Mouse (Mus musculus) intestine, embryonic 16.5 days (tissue): ENCODE results near the gene Ctsd. TPM values are rescaled to one million over a fixed set of nuclear protein-coding genes. Genes with fewer than 3 reads are reported as not detected.
A peak's percentile ranks its signal among the peaks of the same experiment; 100 is the strongest.

Experiments used
- ATAC-seq: fragments of 200-750 bp; cut with Nextera tagmentation; 2 replicates; pipeline ENCODE4 v1.8.0; 2017; ENCODE audit warnings: moderate TSS enrichment, moderate library complexity
- H3K27ac ChIP-seq: fragments of 300-500 bp; sonication (generic); 2 replicates; pipeline ENCODE4 v1.5.1; 2014; ENCODE audit warnings: mild to moderate bottlenecking, low read length
- H3K27me3 ChIP-seq: fragments of 300-500 bp; sonication (generic); replicated peaks from 2 replicates; pipeline ENCODE4 v1.6.1; 2014; ENCODE audit warnings: low read length, control low read depth, mixed read lengths; ENCODE audit not compliant: control insufficient read depth, insufficient read depth
- H3K36me3 ChIP-seq: fragments of 300-500 bp; sonication (generic); 2 replicates; pipeline ENCODE4 v1.6.1; 2014; ENCODE audit warnings: low read length, control low read depth; ENCODE audit not compliant: control insufficient read depth, insufficient read depth
- H3K4me1 ChIP-seq: fragments of 300-500 bp; sonication (generic); 2 replicates; pipeline ENCODE4 v1.6.1; 2014; ENCODE audit warnings: low read length, control low read depth, mixed read lengths; ENCODE audit not compliant: control insufficient read depth, insufficient read depth
- H3K4me2 ChIP-seq: fragments of 300-500 bp; sonication (generic); 2 replicates; pipeline ENCODE4 v1.6.1; 2014; ENCODE audit warnings: low read depth, low read length, control low read depth
- H3K4me3 ChIP-seq: fragments of 300-500 bp; sonication (generic); 2 replicates; pipeline ENCODE4 v1.5.1; 2014; ENCODE audit warnings: mild to moderate bottlenecking, low read length
- H3K9ac ChIP-seq: fragments of 300-500 bp; sonication (generic); 2 replicates; pipeline ENCODE4 v1.6.1; 2014; ENCODE audit warnings: low read depth, low read length
- H3K9me3 ChIP-seq: fragments of 300-500 bp; sonication (generic); 2 replicates; pipeline ENCODE4 v1.6.1; 2016; ENCODE audit warnings: low read length, control low read depth; ENCODE audit not compliant: control insufficient read depth
- WGBS: fragments of 180-500 bp; shearing (Covaris S2); extraction: QIAGEN DNeasy Blood & Tissue Kit; methylation state at CpG from one replicate; pipeline ENCODE4 v1.1.7; 2014; 5-methylcytosine and 5-hydroxymethylcytosine counted together
- polyA plus RNA-seq: library from polyadenylated mRNA; unstranded; fragments of >200 nt; fragmentation: Nextera tagmentation; extraction: Ambion mirVana; gene quantifications from 2 replicates; pipeline ENCODE4 v1.2.1, GENCODE M21; 2015

The Ctsd gene
- polyA plus RNA-seq, 1 experiment from 2014 or later: 395 TPM

- ATAC-seq: peak; percentile 59
- 52% methylated on average over 8 of the region's 8 CpGs for WGBS
- no peaks in the 10 kb centered on the region for H3K36me3 ChIP-seq
- H3K4me3 ChIP-seq: no peak overlapping the region
- H3K4me2 ChIP-seq: no peak overlapping the region
- no peak overlapping the region for H3K9ac ChIP-seq
- H3K4me1 ChIP-seq: peaks cover 8% of the 10 kb centered on the region
- no peaks in the 10 kb centered on the region for H3K9me3 ChIP-seq
- no peak overlapping the region for H3K27ac ChIP-seq
- no peaks in the 10 kb centered on the region for H3K27me3 ChIP-seq
Measured at GRCm38 (mm10) chr7:142354661-142355233, 33.1 kb downstream of the Ctsd start.

GRCm38 (mm10) chr7:142353854-142354253 lies 34.0 kb downstream of the Ctsd start:
- ATAC-seq: peak; percentile 72
- WGBS: 63% methylated on average over 5 of the region's 5 CpGs

GRCm38 (mm10) chr7:142351569-142351968 lies 36.3 kb downstream of the Ctsd start:
- no peak overlapping the region for H3K27ac ChIP-seq
- ATAC-seq: no peak

More at GRCm38 (mm10) chr7:142353854-142354253, 34.0 kb downstream of the Ctsd start:
- Histone ChIP-seq H3K27me3 (no peaks in the 10 kb centered on the region), H3K4me1 (peaks cover 14% of the 10 kb centered on the region), H3K4me3 (no peak overlapping the region), H3K4me2 (no peak overlapping the region), H3K9ac (no peak overlapping the region), H3K9me3 (no peaks in the 10 kb centered on the region), H3K36me3 (no peaks in the 10 kb centered on the region), H3K27ac (no peak overlapping the region)

GRCm38 (mm10) chr7:142349308-142349961 lies 38.4 kb downstream of the Ctsd start:
- WGBS: 29% methylated on average over 9 of the region's 9 CpGs
- H3K27ac ChIP-seq: no peak overlapping the region
- no peak overlapping the region for H3K9ac ChIP-seq
- H3K4me1 ChIP-seq: peaks cover 7% of the 10 kb centered on the region
- no peaks in the 10 kb centered on the region for H3K9me3 ChIP-seq
- no peaks in the 10 kb centered on the region for H3K27me3 ChIP-seq
- peak; percentile 23; the same call in 1 of the 2 replicates for ATAC-seq
- no peak overlapping the region for H3K4me2 ChIP-seq
- H3K4me3 ChIP-seq: no peak overlapping the region
- H3K36me3 ChIP-seq: no peaks in the 10 kb centered on the region

More at GRCm38 (mm10) chr7:142351569-142351968, 36.3 kb downstream of the Ctsd start:
- Histone ChIP-seq H3K4me2 (no peak overlapping the region), H3K36me3 (no peaks in the 10 kb centered on the region), H3K9me3 (no peaks in the 10 kb centered on the region), H3K4me3 (no peak overlapping the region), H3K9ac (no peak overlapping the region), H3K4me1 (peaks cover 14% of the 10 kb centered on the region), H3K27me3 (no peaks in the 10 kb centered on the region)
- 52% methylated on average over 5 of the region's 5 CpGs for WGBS

GRCm38 (mm10) chr7:142347542-142347941 lies 40.3 kb downstream of the Ctsd start:
- 71% methylated on average over 4 of the region's 4 CpGs for WGBS
- Histone ChIP-seq H3K27me3 (no peaks in the 10 kb centered on the region), H3K27ac (no peak overlapping the region), H3K9me3 (no peaks in the 10 kb centered on the region), H3K36me3 (no peaks in the 10 kb centered on the region), H3K4me2 (no peak overlapping the region), H3K4me1 (peaks cover 6% of the 10 kb centered on the region; the same call in 1 of the 2 replicates), H3K9ac (no peak overlapping the region), H3K4me3 (no peak overlapping the region)
- no peak for ATAC-seq

- Histone ChIP-seq H3K9ac (no peak overlapping the region), H3K4me1 (no peaks in the 10 kb centered on the region), H3K9me3 (no peaks in the 10 kb centered on the region), H3K36me3 (no peaks in the 10 kb centered on the region), H3K27ac (no peak overlapping the region), H3K4me2 (no peak overlapping the region), H3K4me3 (no peak overlapping the region), H3K27me3 (no peaks in the 10 kb centered on the region)
- WGBS: 64% methylated on average over 3 of the region's 3 CpGs
- no peak for ATAC-seq
Measured at GRCm38 (mm10) chr7:142342247-142342640, 45.6 kb downstream of the Ctsd start.

GRCm38 (mm10) chr7:142341564-142342246 lies 46.1 kb downstream of the Ctsd start:
- Histone ChIP-seq H3K9ac (no peak overlapping the region), H3K4me3 (no peak overlapping the region), H3K4me2 (no peak overlapping the region), H3K36me3 (no peaks in the 10 kb centered on the region), H3K27ac (no peak overlapping the region), H3K4me1 (no peaks in the 10 kb centered on the region), H3K27me3 (no peaks in the 10 kb centered on the region), H3K9me3 (no peaks in the 10 kb centered on the region)
- WGBS: 44% methylated on average over 10 of the region's 10 CpGs
- peak; percentile 83 for ATAC-seq

- no peak overlapping the region for H3K27ac ChIP-seq
- no peaks in the 10 kb centered on the region for H3K4me1 ChIP-seq
- H3K9ac ChIP-seq: no peak overlapping the region
- H3K27me3 ChIP-seq: no peaks in the 10 kb centered on the region
- no peaks in the 10 kb centered on the region for H3K9me3 ChIP-seq
- no peak for ATAC-seq
- H3K4me2 ChIP-seq: no peak overlapping the region
- no peak overlapping the region for H3K4me3 ChIP-seq
- no peaks in the 10 kb centered on the region for H3K36me3 ChIP-seq
- WGBS: 56% methylated on average over 10 of the region's 10 CpGs
Measured at GRCm38 (mm10) chr7:142340269-142340970, 47.4 kb downstream of the Ctsd start.

GRCm38 (mm10) chr7:142335151-142335550 lies 52.7 kb downstream of the Ctsd start:
- Histone ChIP-seq H3K9ac (peak overlapping the region; percentile 9; the same call in 1 of the 2 replicates), H3K4me2 (no peak overlapping the region), H3K36me3 (no peaks in the 10 kb centered on the region), H3K27ac (no peak overlapping the region), H3K27me3 (no peaks in the 10 kb centered on the region), H3K4me1 (peaks cover 19% of the 10 kb centered on the region), H3K9me3 (no peaks in the 10 kb centered on the region), H3K4me3 (no peak overlapping the region)
- ATAC-seq: no peak
- 86% methylated on average over 8 of the region's 8 CpGs for WGBS
